Mouse (Mus musculus) layer of hippocampus, adult 8-10 months (tissue): ENCODE data around the gene Dleu7. TPM values are rescaled to one million over a fixed set of nuclear protein-coding genes. Genes with fewer than 3 reads are reported as not detected.

ENCODE experiments used
- total RNA-seq, 4 experiments: library from RNA; stranded (reverse); gene quantifications; 2 replicates each; pipeline ENCODE4 v1.2.4; 2022

The Dleu7 gene
- total RNA-seq, 4 experiments from 2014 or later = 5.2 to 7.4 (median 5.9) TPM

Other genes with a start within 250 kb of the Dleu7 start
- gene Rnaseh2b, start 458 bp downstream of the Dleu7 start, total RNA-seq = 10 to 100 TPM in 3 of 4 experiments, 1 to 10 TPM in 1; 9.2 to 16.8 (median 12.6) TPM
- under 1 TPM; 0.16 to 0.43 (median 0.23) TPM for gene Gucy1b2, start 163.2 kb upstream of the Dleu7 start, total RNA-seq